Mouse (Mus musculus): Measurements from ENCODE around the gene Sh2d2a.

DNA sequence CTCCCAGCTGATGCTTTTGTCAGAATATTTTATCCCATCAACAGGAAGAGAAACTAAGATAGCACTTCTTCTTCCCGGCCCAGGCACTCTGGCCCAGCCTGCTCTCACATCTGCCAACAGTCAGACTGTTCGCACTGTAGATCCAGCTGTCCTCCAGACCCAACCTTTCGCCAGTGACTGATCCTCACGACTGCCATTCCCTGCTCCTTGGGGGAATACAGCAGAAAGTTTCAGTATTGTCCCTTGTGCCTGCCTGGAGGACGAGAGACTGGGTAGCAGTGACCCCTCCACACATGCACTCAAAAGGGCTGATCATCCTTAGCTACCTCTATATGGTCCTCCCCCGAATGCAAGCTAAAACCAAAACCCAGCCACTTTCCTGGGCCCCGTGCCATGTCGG, 9.4 kb downstream of the Sh2d2a start:
- no peak for TF ChIP-seq CTCF (IDR thresholded peaks at IDR 0.05; ENCODE audit: extremely low read depth, insufficient read depth, low read length)
- TF ChIP-seq POLR2A (IDR thresholded peaks at IDR 0.05; ENCODE audit: extremely low read depth, insufficient read depth, low read length), result no peak

Measured in cortical plate, adult 2 months (tissue).